Mouse (Mus musculus) adrenal gland, postnatal 14 days (tissue): ENCODE results near the gene Rufy2. TPM values are rescaled to one million over a fixed set of nuclear protein-coding genes. Genes with fewer than 3 reads are reported as not detected.
A peak's percentile ranks its signal among the peaks of the same experiment; 100 is the strongest.
"Not testable (repeated sequence)": the region's sequence is repeated elsewhere in the genome, so short reads cannot be mapped to it uniquely, and the experiment has no call there.

Source experiments
- DNase-seq: peaks from one replicate; pipeline ENCODE4 v3.0.0; 2021; ENCODE audit warnings: mixed read lengths
- total RNA-seq: library from RNA; stranded (reverse); gene quantifications from 2 replicates; pipeline ENCODE4 v1.2.3, GENCODE M21; 2021

Gene Rufy2
- total RNA-seq, 1 experiment from 2014 or later: 14.8 TPM

GRCm38 (mm10) chr10:63052011-63052410, 72.0 kb downstream of the Rufy2 start:
- no peak for DNase-seq

- no peak for DNase-seq
Observed at GRCm38 (mm10) chr10:63053007-63053406, 73.0 kb downstream of the Rufy2 start.

GRCm38 (mm10) chr10:63054071-63054470, 74.0 kb downstream of the Rufy2 start:
- not testable (repeated sequence) for DNase-seq

- no peak for DNase-seq
Observed at GRCm38 (mm10) chr10:63054586-63054985, 74.6 kb downstream of the Rufy2 start.

GRCm38 (mm10) chr10:63056966-63057750, 77.1 kb downstream of the Rufy2 start:
- peak; percentile 76 for DNase-seq

- no peak for DNase-seq
Observed at GRCm38 (mm10) chr10:63059862-63060261, 79.8 kb downstream of the Rufy2 start, which contains the start of gene Pbld1. TSS of gene Pbld1 (plus strand) at chr10:63060162.

GRCm38 (mm10) chr10:63060406-63060805, 80.4 kb downstream of the Rufy2 start:
- DNase-seq: peak; percentile 72

GRCm38 (mm10) chr10:63061266-63061665, 81.2 kb downstream of the Rufy2 start:
- no peak for DNase-seq

GRCm38 (mm10) chr10:63062696-63063095, 82.7 kb downstream of the Rufy2 start:
- DNase-seq: no peak

GRCm38 (mm10) chr10:63063365-63063764, 83.3 kb downstream of the Rufy2 start:
- DNase-seq: no peak

- DNase-seq: no peak
Observed at GRCm38 (mm10) chr10:63064516-63064915, 84.5 kb downstream of the Rufy2 start.

- DNase-seq: no peak
Observed at GRCm38 (mm10) chr10:63065561-63065960, 85.5 kb downstream of the Rufy2 start.

- DNase-seq: peak; percentile 89
Observed at GRCm38 (mm10) chr10:63065988-63066387, 86.0 kb downstream of the Rufy2 start.

Other genes with a start within 250 kb of the Rufy2 start
- gene Ccar1, start 187.9 kb upstream of the Rufy2 start, total RNA-seq: 81.6 and 88.5 TPM in 2 replicates
- 7.2 and 11.0 TPM in 2 replicates for gene Tet1, start 71.2 kb upstream of the Rufy2 start, total RNA-seq
- 36.9 and 39.0 TPM in 2 replicates for gene Slc25a16, start 59.6 kb upstream of the Rufy2 start, total RNA-seq
- 3.8 and 3.9 TPM in 2 replicates for gene Dna2, start 33.2 kb upstream of the Rufy2 start, total RNA-seq
- gene Hnrnph3, start 44.0 kb downstream of the Rufy2 start, total RNA-seq: 49.2 and 56.0 TPM in 2 replicates
- gene Pbld2, start 44.1 kb downstream of the Rufy2 start, total RNA-seq: 4.6 and 8.7 TPM in 2 replicates
- 14.4 and 18.0 TPM in 2 replicates for gene Pbld1, start 79.9 kb downstream of the Rufy2 start, total RNA-seq
- not detected in 2 replicates for gene Atoh7, start 119.4 kb downstream of the Rufy2 start, total RNA-seq
- gene Mypn, start 223.7 kb downstream of the Rufy2 start, total RNA-seq: 0.56 and 0.59 TPM in 2 replicates